7 mouse cellular contexts compared by ENCODE assay signal in the genomic region with DNA sequence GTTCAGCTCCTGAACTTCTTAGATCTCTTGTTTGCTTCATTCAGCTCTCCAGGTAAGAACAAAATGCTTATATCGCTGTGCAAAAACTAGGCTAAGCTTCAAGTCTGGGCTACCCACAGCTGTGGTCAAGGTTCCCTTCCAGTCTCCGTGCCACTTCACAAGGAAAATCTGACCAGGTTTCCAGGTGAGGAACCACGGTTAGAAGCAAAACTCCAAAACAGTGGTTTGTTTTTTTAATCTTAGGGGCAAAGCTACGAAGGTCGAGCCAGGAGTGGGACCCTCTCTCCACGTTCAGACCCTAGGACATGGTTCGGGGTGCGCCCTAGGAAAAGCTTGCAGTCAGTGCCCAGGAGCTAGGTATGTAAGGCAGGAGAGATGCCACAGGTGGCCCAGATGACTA. TPM values are rescaled to one million over a fixed set of nuclear protein-coding genes. Genes with fewer than 3 reads are reported as not detected.
DNase-seq lines count a peak whose midpoint lies in the region; ATAC-seq lines count a peak whose summit lies in the region.

No protein-coding gene starts in this region.

- no peaks in the 10 kb centered on the region for H3K27me3 ChIP-seq in neural tube, embryonic 11.5 days (ENCODE audit: control insufficient read depth, insufficient read depth, low read length)
- peaks cover 7% of the 10 kb centered on the region; the same call in 1 of the 2 replicates for H3K27me3 ChIP-seq in forebrain, embryonic 13.5 days
- H3K27me3 ChIP-seq in liver, embryonic 11.5 days (replicated peaks; ENCODE audit: control insufficient read depth, insufficient read depth, low read length): no peaks in the 10 kb centered on the region
- no peaks in the 10 kb centered on the region for H3K27me3 ChIP-seq in stomach, embryonic 16.5 days (ENCODE audit: control insufficient read depth, insufficient read depth, low read length)

- H3K4me2 ChIP-seq in neural tube, embryonic 11.5 days (ENCODE audit: low read depth): peak overlapping the region; percentile 88
- H3K4me2 ChIP-seq in forebrain, embryonic 13.5 days: peak overlapping the region; percentile 93
- peak overlapping the region; percentile 91 for H3K4me2 ChIP-seq in liver, embryonic 11.5 days
- peak overlapping the region; percentile 85 for H3K4me2 ChIP-seq in stomach, embryonic 16.5 days (ENCODE audit: low read depth, low read length)

- no peaks in the 10 kb centered on the region for H3K36me3 ChIP-seq in neural tube, embryonic 11.5 days (ENCODE audit: control insufficient read depth, insufficient read depth, low read length)
- no peaks in the 10 kb centered on the region for H3K36me3 ChIP-seq in forebrain, embryonic 13.5 days (ENCODE audit: poor library complexity, severe bottlenecking)
- H3K36me3 ChIP-seq in liver, embryonic 11.5 days (ENCODE audit: control insufficient read depth, insufficient read depth, low read length): no peaks in the 10 kb centered on the region
- no peaks in the 10 kb centered on the region for H3K36me3 ChIP-seq in stomach, embryonic 16.5 days (ENCODE audit: control insufficient read depth, insufficient read depth, low read length)

- peak overlapping the region; percentile 92 for H3K9ac ChIP-seq in neural tube, embryonic 11.5 days (ENCODE audit: low read length)
- peak overlapping the region; percentile 82 for H3K9ac ChIP-seq in forebrain, embryonic 13.5 days
- H3K9ac ChIP-seq in liver, embryonic 11.5 days (ENCODE audit: low read depth, low read length): peak overlapping the region; percentile 89
- H3K9ac ChIP-seq in stomach, embryonic 16.5 days (ENCODE audit: low read length): peak overlapping the region; percentile 96

- DNase-seq in neural tube, embryonic 11.5 days (ENCODE audit: low spot score): no peak
- no peak for DNase-seq in neural tube, embryonic 10.5 days (ENCODE audit: extremely low spot score, low spot score)
- no peak for DNase-seq in liver, embryonic 11.5 days (ENCODE audit: low spot score)
- DNase-seq in adrenal gland, postnatal 25 days: no peak
- DNase-seq in layer of hippocampus, adult 9-10 months (ENCODE audit: low spot score): no peak

- H3K4me1 ChIP-seq in neural tube, embryonic 11.5 days (ENCODE audit: control insufficient read depth, insufficient read depth, low read length): peaks cover 19% of the 10 kb centered on the region
- H3K4me1 ChIP-seq in forebrain, embryonic 13.5 days: peaks cover 36% of the 10 kb centered on the region
- H3K4me1 ChIP-seq in liver, embryonic 11.5 days (replicated peaks; ENCODE audit: control insufficient read depth, insufficient read depth, low read length): peaks cover 10% of the 10 kb centered on the region; the same call in 1 of the 2 replicates
- H3K4me1 ChIP-seq in stomach, embryonic 16.5 days (ENCODE audit: control insufficient read depth, insufficient read depth, low read length): peaks cover 33% of the 10 kb centered on the region

- H3K27ac ChIP-seq in neural tube, embryonic 11.5 days (ENCODE audit: low read depth, low read length): no peak overlapping the region
- no peak overlapping the region; the same call in 1 of the 2 replicates for H3K27ac ChIP-seq in forebrain, embryonic 13.5 days
- no peak overlapping the region; the same call in 1 of the 2 replicates for H3K27ac ChIP-seq in liver, embryonic 11.5 days (ENCODE audit: low read depth, low read length)
- H3K27ac ChIP-seq in stomach, embryonic 16.5 days (ENCODE audit: low read length): no peak overlapping the region

- H3K9me3 ChIP-seq in neural tube, embryonic 11.5 days (ENCODE audit: control insufficient read depth, low read length): no peaks in the 10 kb centered on the region
- H3K9me3 ChIP-seq in forebrain, embryonic 13.5 days (replicated peaks): no peaks in the 10 kb centered on the region
- H3K9me3 ChIP-seq in liver, embryonic 11.5 days (ENCODE audit: control insufficient read depth, low read length): no peaks in the 10 kb centered on the region
- H3K9me3 ChIP-seq in stomach, embryonic 16.5 days (replicated peaks; ENCODE audit: control insufficient read depth, low read length): no peaks in the 10 kb centered on the region

- ATAC-seq in neural tube, embryonic 11.5 days (ENCODE audit: insufficient read depth, low FRiP score, low TSS enrichment): no peak
- no peak for ATAC-seq in forebrain, embryonic 13.5 days
- no peak for ATAC-seq in liver, embryonic 11.5 days (replicated peaks; ENCODE audit: low FRiP score)
- no peak for ATAC-seq in stomach, embryonic 16.5 days (ENCODE audit: insufficient read depth, low FRiP score)

- WGBS in neural tube, embryonic 11.5 days: 17% methylated on average over 8 of the region's 8 CpGs
- 17% methylated on average over 8 of the region's 8 CpGs for WGBS in forebrain, embryonic 13.5 days
- WGBS in liver, embryonic 11.5 days: 24% methylated on average over 8 of the region's 8 CpGs
- 18% methylated on average over 8 of the region's 8 CpGs for WGBS in stomach, embryonic 16.5 days

- H3K4me3 ChIP-seq in neural tube, embryonic 11.5 days (ENCODE audit: low read depth, low read length): peak overlapping the region; percentile 83
- peak overlapping the region; percentile 72 for H3K4me3 ChIP-seq in forebrain, embryonic 13.5 days
- H3K4me3 ChIP-seq in liver, embryonic 11.5 days (ENCODE audit: low read depth, low read length): peak overlapping the region; percentile 85
- peak overlapping the region; percentile 83 for H3K4me3 ChIP-seq in stomach, embryonic 16.5 days (replicated peaks; ENCODE audit: low read length)

RNA-seq across cellular contexts. Expression of gene Wwc2, which starts 1.5 kb away (rescaled TPM):
- polyA plus RNA-seq in neural tube, embryonic 11.5 days (2014; fragmentation: Nextera tagmentation; extraction: Ambion mirVana): 9.6 and 10.1 TPM in 2 replicates
- 3.5 and 4.1 TPM in 2 replicates for polyA plus RNA-seq in forebrain, embryonic 13.5 days (2015; fragmentation: Nextera tagmentation; extraction: Ambion mirVana)
- 6.2 and 7.3 TPM in 2 replicates for polyA plus RNA-seq in liver, embryonic 11.5 days (2014; fragmentation: Nextera tagmentation; extraction: Ambion mirVana)
- polyA plus RNA-seq in stomach, embryonic 16.5 days (2015; fragmentation: Nextera tagmentation; extraction: Ambion mirVana): 7.2 and 8.0 TPM in 2 replicates
- 23.0 and 27.0 TPM in 2 replicates for total RNA-seq in adrenal gland, postnatal 25 days (2021)
